Mouse (Mus musculus) B cell, adult 2 months (primary cell): ENCODE results near the gene Art3.

Experiments
- DNase-seq, 2 experiments: peaks; one replicate each; pipeline ENCODE4 v3.0.0; 2022

Gene Art3

DNA sequence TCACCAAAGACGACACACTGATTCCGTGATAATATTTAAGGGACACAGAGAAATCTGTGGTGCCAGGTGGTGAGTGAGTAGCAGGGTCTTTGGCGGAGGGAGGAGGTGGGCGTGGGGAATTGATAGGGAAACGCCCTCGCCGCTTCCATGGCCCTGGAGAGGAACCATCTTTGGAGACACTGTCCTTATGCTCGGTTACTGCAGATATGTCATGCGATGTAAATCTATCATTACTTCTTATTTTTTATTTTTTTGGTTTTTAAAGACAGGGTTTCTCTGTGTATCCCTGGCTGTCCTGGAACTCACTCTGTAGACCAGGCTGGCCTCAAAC is 50.7 kb downstream of the Art3 start:
- no peak for DNase-seq

DNA sequence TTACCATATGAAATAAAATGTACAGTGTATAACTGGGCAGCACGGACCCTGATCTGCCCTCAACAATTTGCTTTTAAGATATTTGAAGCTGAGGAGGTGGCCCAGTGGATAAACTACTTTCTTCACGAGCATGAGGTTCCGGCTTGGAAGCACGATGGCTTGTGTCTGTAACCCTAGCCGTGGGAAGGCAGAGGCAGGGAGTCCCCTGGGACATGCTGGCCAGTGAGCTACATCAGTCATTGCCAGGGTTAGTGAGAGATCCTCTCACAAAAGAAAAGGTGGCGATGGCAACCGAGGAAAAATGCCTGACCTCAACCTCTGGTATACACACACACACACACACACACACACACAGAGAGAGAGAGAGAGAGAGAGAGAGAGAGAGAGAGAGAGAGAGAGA is 52.1 kb downstream of the Art3 start:
- no peak for DNase-seq

DNA sequence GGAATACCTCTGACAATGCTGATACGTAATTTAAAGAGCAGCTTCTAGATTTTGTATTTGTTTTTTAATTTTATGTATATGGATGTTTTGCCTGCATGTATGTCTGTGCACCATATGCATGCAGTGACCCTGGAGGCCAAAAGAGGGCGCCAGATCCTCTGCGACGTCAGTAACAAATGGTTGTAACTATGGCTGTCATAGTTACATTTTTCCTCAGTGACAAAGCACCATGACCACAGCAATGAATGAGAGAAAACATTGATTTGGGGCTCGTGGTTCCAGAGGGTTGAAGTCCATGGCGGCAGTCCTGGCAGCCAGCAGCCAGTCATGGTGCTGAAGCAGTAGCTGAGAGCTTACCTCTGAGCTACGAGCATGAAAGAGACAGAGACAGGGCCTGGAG is 53.2 kb downstream of the Art3 start:
- DNase-seq, result peak; percentile 59 to 63

GRCm38 (mm10) chr5:92386102-92386501 is 54.5 kb downstream of the Art3 start:
- no peak for DNase-seq

DNA sequence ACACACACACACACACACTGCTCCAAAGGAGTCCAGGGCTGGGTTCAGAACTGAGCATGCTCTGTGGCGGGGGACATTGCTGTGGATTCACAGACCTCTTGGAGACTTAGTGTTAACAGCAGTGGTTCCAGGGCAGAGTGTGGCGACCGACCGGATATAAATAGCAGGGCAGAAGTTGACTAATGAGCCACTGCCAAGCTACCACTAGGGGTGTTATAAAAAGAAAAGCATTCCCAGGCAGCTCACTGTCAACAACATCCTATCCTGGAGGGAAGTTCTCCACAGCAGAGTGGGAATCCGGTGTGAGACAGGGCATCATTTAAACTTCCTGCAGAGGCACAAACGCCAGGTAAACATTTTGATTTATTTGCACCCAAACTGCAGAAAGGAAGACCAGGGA is 55.0 kb downstream of the Art3 start:
- no peak for DNase-seq

GRCm38 (mm10) chr5:92387433-92387832 is 55.8 kb downstream of the Art3 start:
- no peak for DNase-seq

DNA sequence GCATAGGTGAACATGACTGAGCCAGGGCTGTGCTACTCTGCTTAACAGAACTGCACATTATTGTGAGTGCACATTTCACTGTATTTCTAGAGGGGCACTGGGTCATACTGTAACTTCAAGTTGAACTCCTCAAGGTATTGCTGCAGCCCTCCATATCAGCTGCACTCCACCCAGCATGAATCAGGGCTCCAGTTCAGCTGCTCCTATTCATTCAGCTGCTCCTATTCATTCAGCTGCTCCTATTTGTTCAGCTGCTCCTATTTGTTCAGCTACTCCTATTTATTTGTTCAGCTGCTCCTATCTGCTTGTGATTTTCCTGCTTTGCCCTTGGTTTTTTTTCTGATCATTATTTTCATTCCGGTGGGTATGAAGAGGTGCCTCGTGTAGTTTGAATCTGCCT is 58.4 kb downstream of the Art3 start:
- DNase-seq, result no peak

DNA sequence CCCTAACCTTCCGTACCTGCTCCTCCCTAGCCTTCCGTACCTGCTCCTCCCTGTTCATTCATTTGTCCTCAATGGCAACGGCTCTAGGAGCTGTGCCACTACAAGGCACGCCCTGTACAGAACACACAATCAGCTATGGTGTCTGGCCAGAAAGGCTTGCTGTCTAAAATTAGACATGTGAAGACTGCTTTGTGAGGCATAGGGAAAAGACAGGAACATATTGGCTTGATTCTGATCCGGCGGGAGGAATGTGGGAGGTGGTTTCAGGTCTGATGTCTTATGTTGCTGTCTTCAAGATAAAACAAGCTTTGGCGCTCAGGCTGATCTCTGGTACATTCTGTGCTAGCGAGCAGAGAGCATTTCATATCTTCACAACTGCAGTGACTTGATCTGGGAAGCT is 59.0 kb downstream of the Art3 start:
- no peak for DNase-seq

DNA sequence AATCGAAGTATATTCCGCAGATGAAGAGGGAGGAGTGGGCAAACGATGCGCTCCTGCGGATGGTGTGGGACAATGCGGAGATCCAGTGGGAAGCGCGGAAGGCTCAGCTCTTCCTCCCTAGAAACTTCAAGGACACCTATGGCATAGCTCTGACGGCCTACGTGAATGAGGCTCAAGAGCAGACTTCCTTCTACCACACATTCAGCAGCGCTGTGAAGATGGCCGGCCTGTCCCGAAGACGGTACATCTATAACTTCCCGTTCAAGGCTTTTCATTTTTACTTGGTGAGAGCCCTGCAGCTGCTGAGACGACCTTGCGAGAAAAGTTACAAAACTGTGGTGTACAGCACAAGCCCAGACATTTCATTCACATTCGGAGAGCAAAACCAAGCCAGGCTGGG is 60.9 kb downstream of the Art3 start:
- peak in 1 of 2 experiments; percentile 12 for DNase-seq

DNA sequence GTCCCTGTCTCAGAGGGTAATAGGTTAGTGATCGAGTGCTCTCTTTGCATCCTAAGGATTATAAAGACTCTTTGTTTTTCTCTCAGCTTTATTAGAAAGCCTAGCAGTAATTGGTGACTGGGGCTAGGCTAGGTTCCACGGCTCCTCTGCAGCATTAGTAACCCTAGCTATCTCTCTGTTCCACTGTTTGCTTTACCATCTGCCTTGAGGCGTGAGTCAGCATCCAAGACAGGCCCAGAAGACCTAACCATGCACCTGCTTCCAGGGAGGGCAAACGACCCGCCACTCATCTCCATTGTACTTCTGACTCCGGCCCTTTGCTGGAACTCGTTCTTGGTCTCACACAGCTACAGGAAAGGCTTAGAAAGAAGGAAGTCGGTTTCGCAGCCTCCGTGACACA is 62.2 kb downstream of the Art3 start:
- no peak for DNase-seq

DNA sequence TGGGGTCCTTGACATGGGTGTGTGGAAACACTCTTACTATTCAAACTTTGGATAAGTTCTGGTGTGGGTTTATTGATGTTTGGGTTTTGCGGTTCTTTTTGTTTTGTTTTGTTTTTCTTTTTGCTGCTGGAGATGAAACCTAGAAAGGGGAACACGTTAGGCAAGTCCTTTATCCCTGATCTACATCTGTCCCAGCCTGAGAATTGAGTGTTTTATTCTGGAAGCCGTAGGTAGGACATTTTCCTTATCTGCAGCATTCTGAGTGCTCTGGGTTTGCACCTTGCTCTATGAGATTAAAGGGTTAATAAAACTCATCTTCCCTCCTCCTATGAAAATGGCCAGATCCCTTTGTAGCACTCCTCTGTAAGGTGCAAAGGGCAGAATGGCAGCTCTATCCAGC is 64.1 kb downstream of the Art3 start:
- DNase-seq, result no peak

- DNase-seq, result no peak
These were observed 64.8 kb downstream of the Art3 start for GRCm38 (mm10) chr5:92396476-92396875.

DNA sequence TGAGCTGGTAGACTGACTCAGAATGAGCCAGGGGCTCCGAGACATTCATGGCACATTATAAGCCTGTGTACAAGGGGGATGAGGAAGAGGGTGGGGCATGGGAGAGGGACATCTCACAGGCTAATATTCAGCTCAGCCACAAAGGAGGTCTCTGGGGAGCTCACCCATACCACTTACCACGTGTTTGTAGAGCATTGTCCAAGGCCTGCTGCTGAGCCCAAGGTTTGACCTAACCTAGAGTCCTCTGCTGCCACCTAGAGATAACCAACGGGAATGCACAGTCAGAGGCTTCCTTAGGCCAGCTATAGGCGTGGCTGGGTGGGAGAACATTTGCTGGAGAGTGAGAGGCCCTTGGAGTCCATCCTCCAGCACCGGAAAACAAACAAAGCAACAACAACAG is 66.5 kb downstream of the Art3 start:
- peak; percentile 75 to 77 for DNase-seq

DNA sequence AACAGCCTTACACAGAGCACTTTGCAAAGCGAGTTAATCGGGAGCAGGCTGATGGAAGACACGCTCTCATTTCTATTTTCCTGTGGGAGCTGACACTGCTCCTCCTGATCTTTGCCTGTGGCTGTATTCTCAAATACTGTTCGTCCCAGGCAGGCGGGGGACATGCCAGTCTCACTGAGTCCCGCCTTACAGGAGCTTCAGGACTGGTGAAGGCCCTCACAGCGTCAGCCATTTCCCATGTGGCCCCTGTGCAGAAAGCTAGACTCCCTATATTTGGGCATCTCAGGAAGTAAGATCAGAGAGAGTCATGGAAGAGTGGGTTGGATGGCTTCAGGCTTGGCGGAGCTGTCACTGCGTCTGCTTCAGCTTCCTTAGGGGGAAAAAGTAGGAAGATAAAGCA is 71.2 kb downstream of the Art3 start:
- no peak for DNase-seq

GRCm38 (mm10) chr5:92403562-92404399 is 72.2 kb downstream of the Art3 start:
- no peak for DNase-seq

DNA sequence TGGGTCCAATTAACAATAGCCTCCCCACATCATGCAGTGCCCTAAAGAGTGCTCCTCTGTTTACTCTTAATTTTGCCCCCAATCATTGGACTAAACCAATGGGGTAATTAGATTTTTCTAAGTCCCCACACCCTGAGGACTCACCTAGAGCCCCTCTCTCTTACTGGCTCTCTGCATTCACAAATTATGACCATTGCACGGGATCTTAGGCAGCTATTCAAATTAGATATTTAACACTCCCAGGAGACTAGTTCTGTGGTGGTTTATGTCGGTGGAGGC is 72.7 kb downstream of the Art3 start:
- DNase-seq, result no peak

DNA sequence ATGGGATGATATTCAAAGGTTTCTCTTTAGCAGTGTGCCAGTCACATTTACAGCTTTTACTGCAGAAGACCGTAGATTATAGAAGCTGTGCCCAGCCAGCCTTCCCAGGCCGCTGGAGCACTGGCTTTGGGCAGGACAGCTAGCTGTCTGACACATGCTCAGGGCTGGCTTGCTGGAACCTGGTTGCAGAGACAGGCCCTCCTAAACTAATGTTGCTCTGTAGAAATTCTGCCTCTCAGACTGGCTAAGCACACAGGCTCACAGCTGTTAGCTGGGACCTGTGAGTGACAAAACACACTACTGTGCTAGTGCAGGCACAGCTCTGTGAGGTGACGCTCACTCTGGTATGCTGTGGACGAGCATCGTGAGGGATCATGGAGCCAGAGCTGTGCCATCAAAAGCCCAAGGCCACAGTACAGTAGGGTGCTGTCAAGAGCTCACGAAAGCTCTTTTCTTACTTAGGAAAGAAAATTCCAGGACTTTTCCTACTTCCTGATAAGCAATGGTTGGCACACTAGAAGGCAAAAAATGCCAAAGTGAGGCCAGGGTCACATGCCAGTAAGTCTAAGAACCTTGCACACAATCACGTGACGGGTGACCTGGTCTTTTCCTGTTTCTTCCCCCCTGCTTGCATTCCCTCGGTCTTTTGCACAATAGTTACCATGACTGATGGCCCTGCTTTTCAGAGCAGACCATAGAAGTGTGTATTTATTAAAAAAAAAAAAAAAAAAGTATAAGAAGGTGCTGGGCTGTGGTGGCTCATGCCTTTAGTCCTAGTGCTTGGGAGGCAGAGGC is 77.9 kb downstream of the Art3 start:
- no peak for DNase-seq

DNA sequence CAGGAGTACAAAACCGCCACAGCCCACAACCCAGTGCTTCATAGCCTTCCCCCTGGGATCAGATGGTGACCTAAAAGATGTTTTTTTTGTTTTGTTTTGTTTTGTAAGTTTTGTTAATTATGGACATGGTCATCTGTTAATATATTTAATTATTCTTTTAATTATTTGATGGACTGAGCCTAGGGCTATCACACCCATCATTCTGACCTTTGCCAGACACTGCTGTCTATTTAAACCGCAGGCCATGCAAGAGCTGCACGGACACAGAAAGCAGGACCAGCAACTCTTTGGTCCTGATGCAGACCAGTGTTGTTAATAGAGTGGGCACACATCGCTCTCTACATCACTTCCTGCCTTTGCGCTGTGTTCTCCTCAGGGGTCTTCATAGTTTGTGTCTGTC is 78.9 kb downstream of the Art3 start:
- no peak for DNase-seq

DNA sequence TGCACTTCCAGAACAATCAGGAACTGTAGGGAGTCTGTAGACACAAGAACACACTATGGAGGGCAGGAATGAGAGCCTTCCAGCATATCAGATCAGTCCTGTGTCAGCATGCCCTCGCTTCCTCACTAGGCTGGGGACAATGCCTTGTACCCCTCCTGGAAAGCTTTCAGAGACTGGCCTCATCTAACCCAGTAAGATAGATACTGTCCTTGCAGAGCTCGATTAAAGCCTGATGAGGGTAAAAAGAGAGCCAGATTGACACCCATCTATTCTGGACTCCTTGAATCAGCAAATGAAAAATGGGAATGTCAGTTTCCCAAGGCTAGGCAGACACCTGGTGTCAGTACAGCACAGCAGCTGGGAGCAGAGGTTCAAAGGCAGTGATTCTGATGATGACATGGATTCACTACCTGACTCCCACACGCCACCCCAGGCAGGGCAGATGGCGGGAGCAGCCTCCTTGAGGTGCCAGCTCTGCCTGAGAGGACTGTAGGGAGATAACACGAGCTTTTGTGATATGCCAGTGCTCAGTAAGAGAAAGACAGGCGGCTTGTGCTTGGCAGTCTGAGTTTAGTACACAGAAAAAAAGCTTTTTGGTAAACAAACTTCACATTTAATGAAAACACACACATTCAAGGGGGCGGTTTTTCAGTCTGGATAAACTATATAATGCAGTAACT is 80.0 kb downstream of the Art3 start:
- DNase-seq, result no peak

DNA sequence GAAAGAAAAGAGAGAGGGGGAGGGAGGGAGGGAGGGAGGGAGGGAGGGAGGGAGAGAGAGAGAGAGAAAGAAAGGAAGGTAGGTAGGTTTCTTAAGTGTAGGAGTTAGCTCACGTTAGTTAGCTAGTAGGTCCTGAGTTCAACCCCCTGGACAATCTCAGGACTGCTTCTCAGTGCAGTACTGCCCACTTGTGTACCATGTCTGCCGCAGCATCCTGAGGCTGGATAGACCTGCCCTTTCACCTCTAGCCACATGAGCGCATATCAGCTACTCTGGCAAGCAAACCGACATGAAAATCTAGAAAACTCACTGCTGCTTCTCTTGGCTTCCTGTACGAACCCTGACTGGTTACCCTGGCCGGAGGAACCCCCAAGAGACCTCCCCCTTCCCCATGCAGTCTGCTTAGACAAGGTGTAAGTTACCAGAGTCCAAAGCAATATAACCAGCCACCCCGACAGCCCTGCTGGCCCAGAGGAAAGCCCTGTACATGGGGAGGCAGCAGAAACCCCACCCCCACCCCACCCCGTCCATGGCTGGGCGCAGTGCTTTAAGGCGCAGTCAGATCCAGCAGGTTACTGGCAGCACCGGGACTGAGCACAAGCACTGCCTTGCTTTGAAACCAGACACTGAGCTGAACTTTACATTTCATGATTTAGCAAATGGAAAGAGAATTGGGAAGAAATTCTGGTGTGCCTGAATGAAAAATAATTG is 81.8 kb downstream of the Art3 start:
- no peak for DNase-seq

DNA sequence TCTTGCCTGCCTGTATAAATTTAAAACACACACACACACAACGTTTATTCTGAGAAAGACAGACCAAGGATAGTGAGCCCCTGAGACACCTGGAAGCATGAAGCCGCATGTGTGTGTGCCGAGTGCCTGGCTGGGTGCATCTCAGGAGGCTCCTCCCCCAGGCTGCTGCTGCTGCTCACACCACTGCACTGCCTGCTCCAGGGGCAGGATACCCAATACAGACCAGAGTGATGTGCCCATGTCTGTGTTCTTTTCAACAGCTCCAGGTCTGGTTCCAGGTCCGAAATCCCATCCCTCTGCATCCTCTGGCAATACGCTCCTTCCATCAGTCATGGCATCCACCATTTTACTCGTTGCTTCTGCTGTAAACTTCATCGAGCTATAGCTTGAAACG is 82.4 kb downstream of the Art3 start:
- DNase-seq, result no peak

DNA sequence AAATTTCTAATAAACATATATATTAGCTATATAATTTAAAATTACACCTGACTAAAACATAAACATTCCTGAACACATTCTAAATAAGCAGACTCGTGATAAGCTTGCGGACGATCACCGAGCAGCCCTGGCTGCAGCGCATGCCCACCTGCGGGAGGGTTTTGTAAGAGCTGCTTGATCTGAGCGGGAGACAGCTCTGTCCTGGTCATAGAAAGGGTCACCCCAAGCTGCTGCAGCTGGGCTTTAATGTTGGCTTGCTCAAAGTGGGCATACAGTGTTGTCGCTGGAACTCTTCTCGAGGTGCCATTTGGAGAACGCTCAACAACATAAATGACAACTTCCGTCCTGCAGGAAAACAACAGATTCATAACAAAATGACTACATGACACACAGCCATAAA is 92.5 kb downstream of the Art3 start:
- DNase-seq, result no peak

GRCm38 (mm10) chr5:92430723-92431122 is 99.1 kb downstream of the Art3 start:
- DNase-seq, result no peak

DNA sequence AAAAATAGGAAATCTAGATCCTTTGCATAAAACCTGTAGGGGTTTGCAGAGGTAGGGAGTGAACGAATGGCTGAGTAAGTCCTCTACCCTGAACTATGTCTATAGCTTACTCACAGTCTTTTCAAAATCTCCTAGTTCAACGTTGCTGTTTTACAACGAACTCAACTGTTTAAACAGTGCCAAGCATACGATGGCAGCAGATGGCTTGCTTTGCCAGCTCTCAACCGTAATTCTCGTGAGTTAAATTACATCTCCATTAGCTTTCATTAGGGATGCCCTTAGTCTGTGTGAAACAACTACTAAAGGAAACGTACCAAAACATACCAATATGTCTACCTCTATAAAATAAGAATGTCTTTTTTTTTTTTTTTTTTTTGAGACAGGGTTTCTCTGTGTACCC is 100.0 kb downstream of the Art3 start:
- DNase-seq, result no peak
